Mouse (Mus musculus) midbrain, postnatal 0 days (tissue): ENCODE data around the gene Wnt10b. TPM values are rescaled to one million over a fixed set of nuclear protein-coding genes. Genes with fewer than 3 reads are reported as not detected.
A peak's percentile ranks its signal among the peaks of the same experiment; 100 is the strongest.

Experiments
- ATAC-seq: fragments of 200-750 bp; cut with Nextera tagmentation; 2 replicates; pipeline ENCODE4 v1.8.0; 2017; ENCODE audit warnings: moderate number of reproducible peaks, mild to moderate bottlenecking, moderate TSS enrichment, moderate library complexity; ENCODE audit not compliant: low FRiP score
- DNase-seq: peaks from one replicate; pipeline ENCODE4 v3.0.0-alpha.2; 2015; ENCODE audit warnings: low spot score
- H3K27ac ChIP-seq: fragments of 300-500 bp; sonication (generic); 2 replicates; pipeline ENCODE4 v1.5.1; 2014; ENCODE audit warnings: low read depth, mild to moderate bottlenecking, low read length, mixed read lengths
- H3K27me3 ChIP-seq: fragments of 300-500 bp; sonication (generic); 2 replicates; pipeline ENCODE4 v1.6.1; 2014; ENCODE audit warnings: low read length, control low read depth, mixed read lengths; ENCODE audit not compliant: insufficient read depth
- H3K36me3 ChIP-seq: fragments of 300-500 bp; sonication (generic); 2 replicates; pipeline ENCODE4 v1.6.1; 2014; ENCODE audit warnings: low read length, control low read depth, mixed read lengths; ENCODE audit not compliant: insufficient read depth
- H3K4me1 ChIP-seq: fragments of 300-500 bp; sonication (generic); 2 replicates; pipeline ENCODE4 v1.6.1; 2014; ENCODE audit warnings: mild to moderate bottlenecking, control low read depth, antibody characterized with exemption, low read length, mixed read lengths; ENCODE audit not compliant: insufficient read depth
- H3K4me2 ChIP-seq: fragments of 300-500 bp; sonication (generic); 2 replicates; pipeline ENCODE4 v1.6.1; 2014; ENCODE audit warnings: low read depth, mild to moderate bottlenecking, low read length, mixed read lengths; ENCODE audit not compliant: poor library complexity, severe bottlenecking
- H3K4me3 ChIP-seq: fragments of 300-500 bp; sonication (generic); 2 replicates; pipeline ENCODE4 v1.5.1; 2014; ENCODE audit warnings: low read depth, mild to moderate bottlenecking, low read length, moderate library complexity
- H3K9ac ChIP-seq: fragments of 300-500 bp; sonication (generic); replicated peaks from 2 replicates; pipeline ENCODE4 v1.6.1; 2014; ENCODE audit warnings: mild to moderate bottlenecking, low read length, moderate library complexity, mixed read lengths; ENCODE audit not compliant: poor library complexity, severe bottlenecking
- H3K9me3 ChIP-seq: fragments of 300-500 bp; sonication (generic); 2 replicates; pipeline ENCODE4 v1.6.1; 2016; ENCODE audit warnings: low read length, control low read depth
- CTCF ChIP-seq: IDR thresholded peaks from 2 replicates; pipeline ENCODE4 v1.5.1; 2016; ENCODE audit warnings: antibody characterized with exemption, mild to moderate bottlenecking
- WGBS: fragments of 180-500 bp; shearing (Covaris S2); extraction: QIAGEN DNeasy Blood & Tissue Kit; methylation state at CpG from one replicate; pipeline ENCODE4 v1.1.7; 2014; 5-methylcytosine and 5-hydroxymethylcytosine counted together
- polyA plus RNA-seq: library from polyadenylated mRNA; unstranded; fragments of >200 nt; fragmentation: Nextera tagmentation; extraction: Ambion mirVana; gene quantifications from 2 replicates; pipeline ENCODE4 v1.2.1, GENCODE M21; 2015
- total RNA-seq: library from RNA; depleted of rRNA; stranded (reverse); fragments of >200 nt; gene quantifications from 2 replicates; pipeline ENCODE4 v1.2.3, GENCODE M21; 2014

Gene Wnt10b
- total and polyA plus RNA-seq, 2 experiments from 2014 or later = 1.5 TPM; not detected in 1

DNA sequence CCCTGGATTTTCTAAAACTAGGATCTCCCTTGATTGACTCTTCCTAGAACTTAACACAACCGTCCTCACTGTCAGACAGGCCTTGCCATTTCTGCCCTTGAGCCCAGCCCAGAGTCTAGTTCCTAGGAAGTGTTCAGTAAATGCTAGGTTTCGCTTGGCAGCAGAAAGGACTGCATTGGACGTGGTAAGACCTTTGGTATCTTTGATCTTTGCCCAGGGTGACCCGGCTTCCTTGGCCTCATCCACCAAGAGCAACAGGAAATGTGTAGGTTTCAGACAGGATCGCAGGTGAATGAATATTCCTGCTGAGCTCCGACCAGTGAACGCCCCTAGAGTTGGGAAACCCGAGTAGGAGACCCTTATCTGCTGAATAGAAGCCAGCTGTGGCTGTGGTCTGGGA lies 25.0 kb upstream of the Wnt10b start:
- Histone ChIP-seq H3K9me3 (no peaks in the 10 kb centered on the region), H3K4me2 (no peak overlapping the region), H3K4me1 (peaks cover 12% of the 10 kb centered on the region), H3K4me3 (no peak overlapping the region), H3K9ac (no peak overlapping the region), H3K27me3 (peaks cover 80% of the 10 kb centered on the region), H3K27ac (no peak overlapping the region), H3K36me3 (no peaks in the 10 kb centered on the region)
- ATAC-seq (no peak), DNase-seq (no peak)
- no peak for TF ChIP-seq CTCF
- WGBS = 14% methylated on average over 8 of the region's 8 CpGs

DNA sequence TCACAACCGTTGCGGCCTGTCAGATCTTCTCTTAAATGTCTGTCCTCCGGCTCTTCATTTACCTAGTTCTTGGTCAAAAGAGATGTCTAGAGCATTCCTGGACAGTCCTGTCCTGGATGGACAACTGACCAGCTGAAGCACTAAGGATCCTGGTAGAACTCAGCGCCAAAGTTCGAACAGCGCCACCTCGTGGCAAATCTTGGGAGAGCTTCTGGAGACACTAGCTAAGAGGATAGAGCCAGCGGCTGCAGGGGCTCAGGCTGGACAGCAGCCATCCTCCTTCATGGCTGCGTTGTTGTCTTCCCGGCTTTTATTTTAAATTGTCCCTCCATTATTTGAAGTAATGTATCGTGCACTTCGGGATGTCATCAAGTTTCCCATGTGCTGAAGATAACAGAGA lies 21.4 kb upstream of the Wnt10b start:
- Histone ChIP-seq H3K9me3 (no peaks in the 10 kb centered on the region), H3K27ac (no peak overlapping the region), H3K27me3 (peaks cover 80% of the 10 kb centered on the region), H3K4me2 (no peak overlapping the region), H3K36me3 (no peaks in the 10 kb centered on the region), H3K9ac (no peak overlapping the region), H3K4me3 (no peak overlapping the region), H3K4me1 (no peaks in the 10 kb centered on the region)
- ATAC-seq (no peak), DNase-seq (peak; percentile 90)
- peak; percentile 84 for TF ChIP-seq CTCF
- 7% methylated on average over 12 of the region's 12 CpGs for WGBS

DNA sequence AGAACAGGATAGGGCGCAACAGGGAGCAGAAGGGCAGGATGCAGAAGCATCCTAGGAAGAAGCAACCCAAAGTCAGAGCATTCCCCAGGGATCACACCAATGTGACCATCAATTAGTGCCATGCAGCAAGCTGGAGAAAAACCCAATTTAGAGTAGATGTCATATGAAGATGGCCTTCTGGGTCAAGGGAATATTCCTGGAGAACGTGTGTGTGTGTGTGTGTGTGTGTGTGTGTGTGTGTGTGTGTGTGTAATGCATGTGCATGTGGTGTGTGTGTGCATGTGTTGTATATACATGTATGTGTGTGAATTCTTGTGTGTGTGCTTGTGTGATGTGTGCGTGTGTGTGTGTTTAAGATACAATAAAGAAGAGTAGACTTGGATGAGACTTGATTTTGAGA lies 21.0 kb upstream of the Wnt10b start:
- no peak for TF ChIP-seq CTCF
- H3K4me1 ChIP-seq = no peaks in the 10 kb centered on the region
- no peak overlapping the region for H3K4me3 ChIP-seq
- DNase-seq (no peak), ATAC-seq (no peak)
- peaks cover 83% of the 10 kb centered on the region for H3K27me3 ChIP-seq
- 41% methylated on average over 3 of the region's 3 CpGs for WGBS
- no peak overlapping the region for H3K4me2 ChIP-seq
- no peak overlapping the region for H3K27ac ChIP-seq
- H3K9me3 ChIP-seq = no peaks in the 10 kb centered on the region
- no peaks in the 10 kb centered on the region for H3K36me3 ChIP-seq
- H3K9ac ChIP-seq = no peak overlapping the region

DNA sequence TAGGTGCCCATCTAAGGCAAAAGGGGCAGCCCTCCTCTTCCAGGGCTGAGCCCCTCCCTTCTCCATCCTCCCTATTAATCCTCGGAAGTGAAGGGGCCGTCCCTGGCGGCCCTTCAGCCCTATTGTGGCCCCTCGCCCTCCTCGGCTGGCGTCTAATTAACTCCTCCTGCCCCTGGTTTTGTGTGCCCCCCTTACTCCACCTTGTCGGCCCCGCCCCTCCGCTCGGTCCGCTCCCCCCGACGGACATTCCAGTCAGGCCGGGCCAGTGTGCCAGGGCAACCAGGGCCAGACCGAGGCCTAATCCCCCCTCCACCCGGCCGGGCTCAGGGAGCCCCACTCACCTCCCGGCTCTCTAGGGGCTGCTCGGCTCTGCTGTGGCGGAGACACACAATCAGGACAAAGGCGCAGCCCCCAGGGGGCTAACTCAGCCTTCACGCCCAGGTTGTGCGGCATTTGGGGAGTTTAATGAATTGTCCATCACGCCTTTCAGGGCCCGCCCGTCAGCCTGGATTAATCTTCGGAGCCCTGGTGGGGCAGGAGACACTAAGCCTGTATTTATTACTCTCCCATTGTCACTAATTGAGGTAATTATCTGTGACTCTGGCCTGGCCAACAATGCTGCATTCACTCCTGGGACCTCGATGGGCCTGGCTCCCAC lies 20.0 kb upstream of the Wnt10b start:
- no peak overlapping the region for H3K4me3 ChIP-seq
- no peak for TF ChIP-seq CTCF
- H3K27me3 ChIP-seq = peaks cover 85% of the 10 kb centered on the region
- peak; percentile 72 for DNase-seq
- H3K36me3 ChIP-seq = no peaks in the 10 kb centered on the region
- peak; percentile 32; the same call in 1 of the 2 replicates for ATAC-seq
- H3K9ac ChIP-seq = no peak overlapping the region
- no peaks in the 10 kb centered on the region for H3K4me1 ChIP-seq
- no peak overlapping the region for H3K4me2 ChIP-seq
- H3K9me3 ChIP-seq = no peaks in the 10 kb centered on the region
- 3% methylated on average over 28 of the region's 28 CpGs for WGBS
- H3K27ac ChIP-seq = no peak overlapping the region

DNA sequence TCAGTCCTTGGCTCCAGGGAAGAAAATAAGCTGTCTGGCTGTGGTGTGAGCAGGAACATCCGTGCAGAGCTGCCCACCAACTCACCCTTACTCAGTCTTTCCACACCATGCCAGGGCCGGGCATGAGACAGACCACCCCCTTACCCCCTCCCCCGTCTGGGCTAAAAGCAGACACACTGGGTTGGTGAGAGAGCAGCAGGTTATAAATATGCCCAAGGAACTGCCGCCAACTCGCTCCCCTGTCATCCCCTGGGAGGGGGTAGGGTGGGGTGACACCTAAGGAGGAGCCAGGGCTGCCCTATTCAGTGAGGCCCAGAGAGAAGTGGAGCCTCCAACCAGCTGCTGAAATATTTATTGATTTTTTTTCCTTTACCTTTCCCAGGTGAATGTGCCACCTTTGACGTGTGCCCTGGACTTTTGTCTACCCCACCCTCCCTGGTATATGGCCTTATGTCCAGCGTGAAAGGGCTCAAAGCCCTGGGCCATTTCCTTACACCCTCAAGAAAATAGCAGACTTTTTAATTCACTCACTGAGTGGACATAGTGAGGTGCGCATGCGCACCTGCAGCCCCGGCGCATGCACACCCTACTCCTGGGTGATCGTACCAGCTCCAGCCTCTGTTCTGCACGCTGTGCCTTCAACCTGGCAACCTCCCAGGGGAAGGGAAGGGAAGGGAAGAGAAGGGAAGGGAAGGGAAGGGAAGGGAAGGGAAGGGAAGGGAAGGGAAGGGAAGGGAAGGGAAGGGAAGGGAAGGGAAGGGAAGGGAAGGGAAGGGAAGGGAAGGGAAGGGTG lies 19.0 kb upstream of the Wnt10b start:
- Histone ChIP-seq H3K9me3 (no peaks in the 10 kb centered on the region), H3K4me1 (no peaks in the 10 kb centered on the region), H3K4me2 (no peak overlapping the region), H3K36me3 (no peaks in the 10 kb centered on the region), H3K27ac (no peak overlapping the region), H3K4me3 (no peak overlapping the region), H3K9ac (no peak overlapping the region), H3K27me3 (peaks cover 85% of the 10 kb centered on the region)
- WGBS = 5% methylated on average over 13 of the region's 13 CpGs
- ATAC-seq (no peak), DNase-seq (peak; percentile 61)
- TF ChIP-seq CTCF = no peak

DNA sequence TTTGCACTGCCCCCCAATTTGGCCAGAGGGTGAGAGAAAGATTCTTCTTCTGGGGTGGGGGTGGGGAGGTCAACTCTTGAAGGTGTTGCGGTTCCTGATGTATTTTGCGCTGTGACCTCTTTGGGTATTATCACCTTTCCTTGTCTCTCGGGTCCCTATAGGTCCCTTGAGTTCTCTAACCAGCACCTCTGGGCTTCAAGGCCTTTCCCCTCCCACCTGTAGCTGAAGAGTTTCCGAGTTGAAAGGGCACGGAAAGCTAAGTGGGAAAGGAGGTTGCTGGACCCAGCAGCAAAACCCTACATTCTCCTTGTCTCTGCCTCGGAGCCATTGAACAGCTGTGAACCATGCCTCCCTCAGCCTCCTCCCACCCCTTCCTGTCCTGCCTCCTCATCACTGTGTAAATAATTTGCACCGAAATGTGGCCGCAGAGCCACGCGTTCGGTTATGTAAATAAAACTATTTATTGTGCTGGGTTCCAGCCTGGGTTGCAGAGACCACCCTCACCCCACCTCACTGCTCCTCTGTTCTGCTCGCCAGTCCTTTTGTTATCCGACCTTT lies 15.3 kb upstream of the Wnt10b start:
- H3K36me3 ChIP-seq = no peaks in the 10 kb centered on the region
- 7% methylated on average over 13 of the region's 13 CpGs for WGBS
- ATAC-seq = no peak
- H3K4me1 ChIP-seq = no peaks in the 10 kb centered on the region; the same call in 1 of the 2 replicates
- H3K4me3 ChIP-seq = peak overlapping the region; percentile 36
- H3K27ac ChIP-seq = no peak overlapping the region
- H3K9me3 ChIP-seq = no peaks in the 10 kb centered on the region
- 0 out of 2 replicates have a peak overlapping the region, but pooled peaks have one; percentile 13 for H3K9ac ChIP-seq
- peak overlapping the region; percentile 51 for H3K4me2 ChIP-seq
- TF ChIP-seq CTCF = no peak
- H3K27me3 ChIP-seq = peaks cover 91% of the 10 kb centered on the region
- no peak for DNase-seq
